Mouse (Mus musculus): ENCODE results near the gene Wfdc6b. TPM values are rescaled to one million over a fixed set of nuclear protein-coding genes. Genes with fewer than 3 reads are reported as not detected.
"Not testable (repeated sequence)": the region's sequence is repeated elsewhere in the genome, so short reads cannot be mapped to it uniquely, and the experiment has no call there.

The Wfdc6b gene
- polyA plus RNA-seq (2015; fragmentation: Nextera tagmentation; extraction: Ambion mirVana), result not detected in 2 replicates

DNA sequence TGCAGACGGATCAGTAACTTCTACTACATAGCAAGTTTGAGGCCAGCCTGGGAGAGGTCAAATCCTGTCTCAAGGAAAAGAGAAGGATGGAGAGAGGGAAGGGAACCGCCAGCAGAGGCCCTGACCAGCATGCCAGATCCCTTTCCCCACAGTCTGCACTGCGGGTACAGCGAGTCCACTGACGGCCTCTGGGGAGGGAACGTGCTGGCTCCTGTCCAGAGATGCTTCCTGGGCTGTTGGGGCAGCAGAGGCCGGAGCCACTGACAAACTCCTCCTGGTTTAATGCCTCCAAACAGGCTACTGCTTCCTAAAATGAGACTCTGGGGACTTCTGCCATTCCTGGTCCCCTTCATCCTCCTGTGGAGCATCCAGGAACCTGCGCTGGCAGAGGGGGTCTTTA is at the start of gene Wfdc6b, which contains the start of gene Wfdc8:
Gene Wfdc6b (plus strand): TSS at position 52 of the 400 bp plus-strand sequence.
Gene Wfdc8 (minus strand): TSS at position 156 of the 400 bp plus-strand sequence.
- H3K9me3 ChIP-seq; H3K36me3 ChIP-seq; H3K4me3 ChIP-seq; H3K9ac ChIP-seq; H3K27me3 ChIP-seq; H3K4me1 ChIP-seq; H3K4me2 ChIP-seq (replicated peaks); H3K27ac ChIP-seq; ATAC-seq (ENCODE audit: low FRiP score, low read depth): not testable (repeated sequence)
- WGBS, result 61% methylated on average over 8 of the region's 8 CpGs

DNA sequence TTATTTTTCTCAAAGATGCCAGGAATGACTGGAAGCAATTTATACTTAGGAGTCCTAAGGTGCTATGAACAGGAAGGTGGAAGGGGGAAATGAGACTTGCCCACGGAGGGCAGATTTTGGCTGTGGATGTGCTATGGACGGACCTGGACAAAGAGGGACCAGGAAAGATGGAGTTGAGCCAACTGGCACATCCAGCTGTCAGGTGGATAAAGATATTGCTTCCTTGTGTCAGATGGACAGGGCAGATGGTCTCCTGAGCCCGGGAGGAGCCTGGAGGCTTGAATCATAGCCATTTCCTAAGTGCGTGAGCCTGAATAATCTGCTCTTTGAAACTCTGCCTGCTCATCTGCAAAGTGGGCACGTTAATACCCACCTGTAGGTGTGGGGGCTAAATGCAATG is 49.0 kb upstream of the Wfdc6b start:
- Histone ChIP-seq H3K4me3 (no peak overlapping the region), H3K4me2 (replicated peaks) (peak overlapping the region; percentile 92), H3K27ac (no peak overlapping the region), H3K36me3 (peaks cover 14% of the 10 kb centered on the region), H3K4me1 (peaks cover 25% of the 10 kb centered on the region), H3K9me3 (no peaks in the 10 kb centered on the region), H3K9ac (no peak overlapping the region), H3K27me3 (peaks cover 8% of the 10 kb centered on the region)
- no peak for ATAC-seq (ENCODE audit: low FRiP score, low read depth)
- 73% methylated on average over 5 of the region's 5 CpGs for WGBS

DNA sequence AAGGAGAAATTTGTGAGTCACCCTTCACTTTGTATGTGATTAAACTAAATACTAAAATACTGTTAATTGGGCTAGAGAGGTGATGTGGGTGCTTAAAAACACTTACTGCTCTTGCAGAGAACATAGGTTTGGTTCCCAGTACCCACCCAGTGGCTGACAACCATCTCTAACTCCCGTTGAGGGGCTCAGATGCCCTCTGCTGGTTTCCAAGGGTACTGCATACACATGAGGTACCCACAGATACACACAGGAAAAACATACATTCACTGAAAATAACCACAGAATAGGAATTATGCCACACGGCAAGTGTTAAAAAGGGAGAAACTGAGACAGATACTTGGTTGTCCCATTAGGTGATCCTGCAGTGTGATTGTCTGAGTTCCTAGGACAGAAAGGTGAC is 46.3 kb upstream of the Wfdc6b start:
- WGBS, result 88% methylated on average over 2 of the region's 2 CpGs
- H3K4me1 ChIP-seq, result peaks cover 25% of the 10 kb centered on the region
- H3K4me2 ChIP-seq (replicated peaks), result no peak overlapping the region
- H3K36me3 ChIP-seq, result peaks cover 14% of the 10 kb centered on the region
- no peak overlapping the region for H3K9ac ChIP-seq
- H3K27ac ChIP-seq, result no peak overlapping the region
- no peak for ATAC-seq (ENCODE audit: low FRiP score, low read depth)
- no peak overlapping the region for H3K4me3 ChIP-seq
- no peaks in the 10 kb centered on the region for H3K9me3 ChIP-seq
- H3K27me3 ChIP-seq, result peaks cover 5% of the 10 kb centered on the region

- Histone ChIP-seq H3K9ac (no peak overlapping the region), H3K27ac (no peak overlapping the region)
- WGBS, result 91% methylated on average over 5 of the region's 5 CpGs
Observed at GRCm38 (mm10) chr2:164567460-164567859, 45.9 kb upstream of the Wfdc6b start.

GRCm38 (mm10) chr2:164573359-164573758 is 40.0 kb upstream of the Wfdc6b start, which contains the start of gene Spint3:
Spint3 (minus strand) TSS chr2:164573459.
- ATAC-seq (ENCODE audit: low FRiP score, low read depth), result not testable (repeated sequence)
- WGBS, result 81% methylated on average over 6 of the region's 6 CpGs

More at GRCm38 (mm10) chr2:164567460-164567859, 45.9 kb upstream of the Wfdc6b start:
- H3K4me2 ChIP-seq (replicated peaks), result no peak overlapping the region
- peaks cover 23% of the 10 kb centered on the region for H3K4me1 ChIP-seq
- ATAC-seq (ENCODE audit: low FRiP score, low read depth), result no peak
- peaks cover 14% of the 10 kb centered on the region for H3K36me3 ChIP-seq
- no peak overlapping the region for H3K4me3 ChIP-seq
- peaks cover under 1% of the 10 kb centered on the region for H3K27me3 ChIP-seq
- no peaks in the 10 kb centered on the region for H3K9me3 ChIP-seq

DNA sequence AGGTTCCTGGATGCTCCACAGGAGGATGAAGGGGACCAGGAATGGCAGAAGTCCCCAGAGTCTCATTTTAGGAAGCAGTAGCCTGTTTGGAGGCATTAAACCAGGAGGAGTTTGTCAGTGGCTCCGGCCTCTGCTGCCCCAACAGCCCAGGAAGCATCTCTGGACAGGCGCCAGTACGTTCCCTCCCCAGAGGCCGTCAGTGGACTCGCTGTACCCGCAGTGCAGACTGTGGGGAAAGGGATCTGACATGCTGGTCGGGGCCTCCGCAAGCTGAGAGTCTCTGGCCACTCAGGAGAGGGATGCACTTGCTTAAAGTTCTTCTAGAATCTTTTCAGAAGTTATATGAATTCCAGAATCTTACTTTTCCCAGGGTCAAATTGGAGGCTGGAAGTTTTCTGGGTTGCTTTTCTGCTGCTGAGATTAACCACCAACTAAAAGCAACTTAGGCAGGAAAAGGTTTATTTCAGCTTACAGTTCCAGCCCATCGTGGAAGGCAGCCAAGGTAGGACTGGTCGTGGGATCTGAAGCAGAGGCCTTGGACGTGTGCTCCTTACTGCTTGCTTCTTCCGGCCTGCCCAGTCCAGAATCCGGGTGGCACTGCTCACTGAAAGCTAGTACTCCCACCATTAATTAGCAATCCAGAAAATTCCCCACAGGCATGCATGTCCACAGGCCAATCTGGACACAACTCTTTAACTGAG is 28.1 kb upstream of the Wfdc6b start, which contains the start of gene Wfdc6a:
Gene Wfdc6a (minus strand): TSS at position 423 of the 701 bp plus-strand sequence.
- not testable (repeated sequence) for H3K9me3 ChIP-seq; H3K4me1 ChIP-seq; H3K27me3 ChIP-seq; H3K9ac ChIP-seq; ATAC-seq (ENCODE audit: low FRiP score, low read depth); H3K4me2 ChIP-seq (replicated peaks); H3K27ac ChIP-seq; H3K4me3 ChIP-seq; H3K36me3 ChIP-seq
- 57% methylated on average over 13 of the region's 13 CpGs for WGBS

More at GRCm38 (mm10) chr2:164573359-164573758, 40.0 kb upstream of the Wfdc6b start, which contains the start of gene Spint3:
- H3K9me3 ChIP-seq; H3K27ac ChIP-seq; H3K36me3 ChIP-seq; H3K27me3 ChIP-seq; H3K9ac ChIP-seq; H3K4me3 ChIP-seq; H3K4me2 ChIP-seq (replicated peaks); H3K4me1 ChIP-seq: not testable (repeated sequence)

GRCm38 (mm10) chr2:164592014-164592413 is 21.3 kb upstream of the Wfdc6b start:
- Histone ChIP-seq H3K4me2 (replicated peaks) (no peak overlapping the region), H3K4me1 (no peaks in the 10 kb centered on the region), H3K27me3 (no peaks in the 10 kb centered on the region), H3K27ac (no peak overlapping the region), H3K4me3 (no peak overlapping the region), H3K9me3 (no peaks in the 10 kb centered on the region), H3K9ac (no peak overlapping the region), H3K36me3 (no peaks in the 10 kb centered on the region)
- 7% methylated on average over 4 of the region's 4 CpGs for WGBS
- ATAC-seq (ENCODE audit: low FRiP score, low read depth), result no peak; the same call in 1 of the 2 replicates

GRCm38 (mm10) chr2:164593494-164593893 is 19.8 kb upstream of the Wfdc6b start, which contains the start of gene Eppin:
Eppin (minus strand) TSS chr2:164593594.
- Histone ChIP-seq H3K27ac (no peak within 1 kb of the TSS), H3K9ac (no peak within 1 kb of the TSS), H3K36me3 (no peaks in the 10 kb centered on the region), H3K4me1 (no peaks in the 10 kb centered on the region), H3K9me3 (no peaks in the 10 kb centered on the region), H3K27me3 (no peaks in the 10 kb centered on the region), H3K4me2 (replicated peaks) (no peak within 1 kb of the TSS), H3K4me3 (no peak within 1 kb of the TSS)
- WGBS, result 83% methylated on average over 4 of the region's 4 CpGs
- ATAC-seq (ENCODE audit: low FRiP score, low read depth), result no peak

DNA sequence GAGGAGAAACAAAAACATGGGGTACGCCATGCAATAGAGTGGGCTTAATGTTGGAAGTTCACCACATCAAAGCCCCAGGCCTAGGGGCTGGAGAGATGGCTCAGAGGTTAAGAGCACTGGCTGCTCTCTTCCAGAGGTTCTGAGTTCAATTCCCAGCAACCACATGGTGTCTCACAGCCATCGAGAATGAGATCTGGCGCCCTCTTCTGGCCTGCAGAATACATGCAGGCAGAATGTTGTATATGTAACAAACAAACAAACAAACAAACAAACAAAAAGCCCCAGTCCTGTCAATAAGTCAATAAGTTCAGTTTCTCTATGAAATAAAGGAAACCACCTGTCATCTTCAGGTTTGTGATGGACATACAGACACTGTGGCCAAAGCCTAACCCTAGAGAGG is 13.1 kb upstream of the Wfdc6b start:
- no peak overlapping the region for H3K9ac ChIP-seq
- no peak overlapping the region for H3K4me2 ChIP-seq (replicated peaks)
- H3K9me3 ChIP-seq, result peaks cover 7% of the 10 kb centered on the region; the same call in 1 of the 2 replicates
- H3K27ac ChIP-seq, result no peak overlapping the region
- no peaks in the 10 kb centered on the region for H3K4me1 ChIP-seq
- no peaks in the 10 kb centered on the region for H3K36me3 ChIP-seq
- WGBS, result 75% methylated on average over 3 of the region's 3 CpGs
- no peak overlapping the region for H3K4me3 ChIP-seq
- H3K27me3 ChIP-seq, result no peaks in the 10 kb centered on the region
- ATAC-seq (ENCODE audit: low FRiP score, low read depth), result no peak

GRCm38 (mm10) chr2:164603482-164603881 is 9.8 kb upstream of the Wfdc6b start:
- Histone ChIP-seq H3K27me3 (no peaks in the 10 kb centered on the region), H3K4me2 (replicated peaks) (no peak overlapping the region), H3K9me3 (peaks cover 7% of the 10 kb centered on the region; the same call in 1 of the 2 replicates), H3K27ac (no peak overlapping the region), H3K4me3 (no peak overlapping the region), H3K4me1 (no peaks in the 10 kb centered on the region), H3K36me3 (no peaks in the 10 kb centered on the region), H3K9ac (no peak overlapping the region)
- 93% methylated on average over 3 of the region's 3 CpGs for WGBS
- ATAC-seq (ENCODE audit: low FRiP score, low read depth), result no peak

GRCm38 (mm10) chr2:164604411-164604810 is 8.9 kb upstream of the Wfdc6b start:
- no peak overlapping the region for H3K4me3 ChIP-seq
- no peak for ATAC-seq (ENCODE audit: low FRiP score, low read depth)
- H3K9me3 ChIP-seq, result peaks cover 7% of the 10 kb centered on the region; the same call in 1 of the 2 replicates
- H3K9ac ChIP-seq, result no peak overlapping the region
- no peaks in the 10 kb centered on the region for H3K27me3 ChIP-seq
- no peaks in the 10 kb centered on the region for H3K4me1 ChIP-seq
- H3K4me2 ChIP-seq (replicated peaks), result no peak overlapping the region
- no peak overlapping the region for H3K27ac ChIP-seq
- 91% methylated on average over 8 of the region's 8 CpGs for WGBS
- no peaks in the 10 kb centered on the region for H3K36me3 ChIP-seq

GRCm38 (mm10) chr2:164608781-164609180 is 4.5 kb upstream of the Wfdc6b start:
- H3K27ac ChIP-seq, result no peak overlapping the region
- WGBS, result 69% methylated on average over 6 of the region's 6 CpGs
- no peaks in the 10 kb centered on the region for H3K27me3 ChIP-seq
- H3K4me3 ChIP-seq, result no peak overlapping the region
- ATAC-seq (ENCODE audit: low FRiP score, low read depth), result no peak
- H3K4me2 ChIP-seq (replicated peaks), result no peak overlapping the region
- no peaks in the 10 kb centered on the region for H3K36me3 ChIP-seq
- H3K9me3 ChIP-seq, result no peaks in the 10 kb centered on the region
- H3K9ac ChIP-seq, result no peak overlapping the region
- no peaks in the 10 kb centered on the region for H3K4me1 ChIP-seq

Data from limb, embryonic 13.5 days (tissue).